Mouse (Mus musculus): ENCODE measurements around the gene Napsa.

GRCm38 (mm10) chr7:44593775-44594174 lies 21.6 kb downstream of the Napsa start:
- TF ChIP-seq CTCF (IDR thresholded peaks at IDR 0.05; ENCODE audit: extremely low read depth, insufficient read depth, insufficient read length, insufficient replicate concordance) (no peak), POLR2A (IDR thresholded peaks at IDR 0.05; ENCODE audit: low read depth, low read length) (no peak)
